Mouse (Mus musculus) CD4-positive, CD25-positive, alpha-beta regulatory T cell, adult 2 months (primary cell): ENCODE measurements around the gene Vmn1r211.
"Not testable (repeated sequence)": the region's sequence is repeated elsewhere in the genome, so short reads cannot be mapped to it uniquely, and the experiment has no call there.

Experiments used
- DNase-seq: peaks from one replicate; pipeline ENCODE4 v3.0.0-alpha.2; 2012; ENCODE audit warnings: low read depth, low spot score

The Vmn1r211 gene

GRCm38 (mm10) chr13:22857461-22857860 is at the start of gene Vmn1r211:
Gene Vmn1r211 (minus strand): TSS chr13:22857561.
- DNase-seq = no peak

DNA sequence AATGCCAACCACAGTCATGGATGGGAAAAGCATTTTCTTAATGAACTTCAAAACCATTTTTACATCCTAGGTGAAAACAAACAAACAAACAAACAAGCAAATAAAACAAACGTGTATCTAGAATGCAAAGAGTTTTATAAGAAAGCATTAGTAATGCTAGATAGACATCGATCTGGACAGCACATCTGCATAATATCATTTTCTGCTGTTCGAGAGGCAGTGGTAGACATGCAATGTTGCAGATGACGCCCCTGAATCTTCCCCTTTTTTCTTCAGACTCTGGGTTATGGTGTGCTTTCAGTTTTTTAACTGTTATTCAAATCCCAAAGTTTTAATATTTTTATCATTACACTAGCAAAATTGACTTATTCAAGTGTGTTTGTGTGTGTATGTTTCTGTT is 26.7 kb upstream of the Vmn1r211 start, which contains the start of gene Vmn1r212:
Gene Vmn1r212 (minus strand): TSS at position 101 of the 400 bp plus-strand sequence.
- DNase-seq = no peak

DNA sequence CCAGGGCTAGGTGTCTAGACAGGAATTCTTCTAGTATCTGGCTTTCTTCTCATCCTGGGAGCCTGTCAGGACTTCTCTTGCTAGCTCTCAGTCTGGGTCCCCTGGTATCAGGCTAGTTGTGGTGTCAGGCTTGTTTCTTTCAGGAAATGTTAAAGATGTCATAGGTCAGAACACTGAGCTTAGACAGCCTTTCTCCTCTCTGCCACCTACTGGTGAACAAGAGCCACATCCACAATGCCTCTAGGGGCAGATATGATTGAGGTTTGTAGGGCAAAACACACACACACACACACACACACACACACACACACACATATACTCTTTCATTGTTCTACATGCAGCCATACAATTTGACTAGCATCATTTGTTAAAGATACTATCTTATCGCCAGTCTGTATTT is 21.9 kb upstream of the Vmn1r211 start:
- no peak for DNase-seq

DNA sequence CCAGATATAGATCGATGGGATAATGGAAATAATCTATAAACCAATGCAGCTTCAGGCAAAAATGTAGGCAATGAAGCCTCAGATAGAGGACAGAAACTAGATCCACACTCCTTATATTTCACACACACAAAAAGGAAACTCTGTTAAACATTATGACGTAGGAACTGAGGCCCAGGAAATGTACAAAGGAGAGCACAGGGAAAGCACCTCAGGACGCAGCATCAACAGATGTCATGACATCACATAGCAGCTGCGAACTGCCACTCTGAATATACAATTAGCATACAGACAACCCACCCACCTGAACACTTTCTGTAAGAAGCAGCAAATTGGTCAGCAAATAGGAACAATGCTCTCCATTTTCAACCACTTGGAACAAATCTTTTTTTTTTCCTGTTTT is 2.6 kb downstream of the Vmn1r211 start:
- DNase-seq = no peak

GRCm38 (mm10) chr13:22846798-22847197 is 10.6 kb downstream of the Vmn1r211 start:
- no peak for DNase-seq

GRCm38 (mm10) chr13:22844304-22844703 is 13.1 kb downstream of the Vmn1r211 start:
- DNase-seq = not testable (repeated sequence)

- DNase-seq = no peak
Measured at GRCm38 (mm10) chr13:22831248-22831647, 26.1 kb downstream of the Vmn1r211 start, which contains the start of gene Vmn1r210. Gene Vmn1r210 (minus strand): TSS chr13:22831348.

DNA sequence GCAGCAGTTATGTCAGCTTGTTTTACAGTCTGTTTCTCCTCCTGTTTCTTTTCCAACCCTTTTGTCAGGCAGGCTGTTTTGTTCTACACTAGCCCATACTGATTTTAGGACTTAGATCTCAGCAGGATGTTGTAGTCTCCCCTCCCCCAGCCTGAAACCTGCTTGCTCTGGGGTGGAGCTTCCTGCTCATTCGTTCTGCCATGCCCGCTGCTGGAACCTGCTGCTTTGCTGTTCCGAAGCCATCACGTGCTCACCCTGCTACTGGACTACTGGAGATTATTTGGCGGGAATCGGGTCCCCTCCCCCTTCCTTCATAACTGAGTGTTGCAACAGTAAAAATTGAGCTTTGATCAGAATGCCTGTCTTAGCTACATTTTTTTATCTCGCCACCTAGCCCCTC is 28.0 kb downstream of the Vmn1r211 start:
- not testable (repeated sequence) for DNase-seq

DNA sequence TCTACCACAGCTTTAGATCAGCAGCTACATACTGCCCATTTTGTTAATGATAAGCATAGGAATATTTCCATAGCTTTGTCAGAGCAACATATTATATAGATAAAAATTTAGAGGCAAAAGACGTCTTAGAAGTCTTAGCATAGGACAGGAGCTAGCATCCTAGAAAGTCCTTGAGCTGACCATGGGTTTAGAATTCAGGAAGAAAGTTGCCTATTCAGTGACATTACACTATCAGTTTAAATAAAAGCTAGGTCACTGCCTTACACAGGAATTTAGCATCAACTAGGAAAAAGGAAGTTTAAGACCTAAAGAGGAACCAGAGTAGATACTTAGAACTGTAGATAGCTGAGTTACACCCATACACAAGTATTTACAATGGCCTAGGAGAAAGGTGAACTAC is 35.8 kb downstream of the Vmn1r211 start:
- DNase-seq = not testable (repeated sequence)

GRCm38 (mm10) chr13:22809582-22809981 is 47.8 kb downstream of the Vmn1r211 start, which contains the start of gene Vmn1r209:
Gene Vmn1r209 (minus strand): TSS chr13:22809682.
- DNase-seq = not testable (repeated sequence)
